Mouse (Mus musculus) heart, embryonic 15.5 days (tissue): ENCODE results near the gene Frmpd3. TPM values are rescaled to one million over a fixed set of nuclear protein-coding genes. Genes with fewer than 3 reads are reported as not detected.
A peak's percentile ranks its signal among the peaks of the same experiment; 100 is the strongest.
"Not testable (repeated sequence)": the region's sequence is repeated elsewhere in the genome, so short reads cannot be mapped to it uniquely, and the experiment has no call there.

Experiments
- ATAC-seq: fragments of 200-750 bp; cut with Nextera tagmentation; replicated peaks from 2 replicates; pipeline ENCODE4 v1.8.0; 2017; ENCODE audit warnings: low read depth, moderate TSS enrichment; ENCODE audit not compliant: insufficient number of reproducible peaks, insufficient read depth, low FRiP score
- H3K27ac ChIP-seq: fragments of 300-500 bp; sonication (generic); 2 replicates; pipeline ENCODE4 v1.5.1; 2015; ENCODE audit warnings: mild to moderate bottlenecking, inconsistent platforms
- H3K27me3 ChIP-seq: fragments of 300-500 bp; sonication (generic); 2 replicates; pipeline ENCODE4 v1.6.1; 2015; ENCODE audit warnings: inconsistent platforms
- H3K36me3 ChIP-seq: fragments of 300-500 bp; sonication (generic); 2 replicates; pipeline ENCODE4 v1.6.1; 2015; ENCODE audit warnings: mild to moderate bottlenecking, inconsistent platforms
- H3K4me1 ChIP-seq: fragments of 300-500 bp; sonication (generic); replicated peaks from 2 replicates; pipeline ENCODE4 v1.6.1; 2015; ENCODE audit warnings: inconsistent platforms
- H3K4me2 ChIP-seq: fragments of 300-500 bp; sonication (generic); 2 replicates; pipeline ENCODE4 v1.6.1; 2015; ENCODE audit warnings: inconsistent platforms, mild to moderate bottlenecking, moderate library complexity
- H3K4me3 ChIP-seq: fragments of 300-500 bp; sonication (generic); 2 replicates; pipeline ENCODE4 v1.5.1; 2015; ENCODE audit warnings: mild to moderate bottlenecking, inconsistent platforms
- H3K9ac ChIP-seq: fragments of 300-500 bp; sonication (generic); 2 replicates; pipeline ENCODE4 v1.6.1; 2015; ENCODE audit warnings: mild to moderate bottlenecking, inconsistent platforms
- H3K9me3 ChIP-seq: fragments of 300-500 bp; sonication (generic); replicated peaks from 2 replicates; pipeline ENCODE4 v1.6.1; 2016; ENCODE audit warnings: inconsistent platforms
- WGBS: fragments of 180-500 bp; shearing (Covaris S2); methylation state at CpG from one replicate; pipeline ENCODE4 v1.1.7; 2015; ENCODE audit warnings: mixed read lengths; 5-methylcytosine and 5-hydroxymethylcytosine counted together
- polyA plus RNA-seq: library from polyadenylated mRNA; unstranded; fragments of >200 nt; fragmentation: Nextera tagmentation; extraction: Ambion mirVana; gene quantifications from 2 replicates; pipeline ENCODE4 v1.2.1, GENCODE M21; 2015

The Frmpd3 gene
- polyA plus RNA-seq = 0.09 and 0.13 TPM in 2 replicates

DNA sequence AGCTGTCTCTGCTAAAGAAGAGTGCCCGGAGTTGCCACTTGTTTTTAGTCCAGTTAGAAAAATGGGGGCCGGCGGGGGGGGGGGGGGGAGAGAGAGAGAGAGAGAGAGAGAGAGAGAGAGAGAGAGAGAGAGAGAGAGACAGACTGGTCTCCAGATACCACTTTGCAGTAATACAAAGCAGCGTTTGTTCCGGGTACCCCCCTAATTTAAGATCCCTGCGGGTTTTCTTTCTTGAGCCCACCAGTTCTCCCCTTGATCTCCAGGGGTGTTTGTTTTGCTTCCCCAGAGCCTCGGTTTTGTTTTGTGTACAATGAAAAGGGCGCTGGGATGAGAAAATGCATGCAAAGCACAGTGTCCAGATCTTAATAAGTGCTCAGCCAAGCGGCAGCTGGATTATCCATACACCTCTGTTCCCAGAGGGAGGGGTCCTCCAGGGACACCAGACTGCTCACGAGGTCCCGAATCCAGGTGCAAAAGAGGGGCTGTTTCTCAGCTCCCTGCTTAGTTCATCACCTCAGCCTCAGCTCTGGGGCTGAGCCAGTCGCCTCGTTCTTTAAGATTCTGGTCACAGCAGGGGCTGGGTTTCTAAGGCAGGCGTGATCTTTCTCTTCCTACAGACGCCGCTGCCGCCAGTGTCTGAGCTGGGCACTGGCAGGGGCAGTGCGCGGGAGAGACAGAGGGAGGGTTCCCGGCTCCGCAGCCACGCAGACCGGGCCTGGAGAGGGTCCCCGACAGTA is at the start of gene Frmpd3:
Frmpd3 (plus strand) TSS at position 608 of the 737 bp plus-strand sequence.
- Histone ChIP-seq H3K36me3 (no peaks in the 10 kb centered on the region), H3K4me1 (peaks cover 4% of the 10 kb centered on the region; the same call in 1 of the 2 replicates), H3K4me3 (peak within 1 kb of the TSS; percentile 39), H3K27ac (no peak within 1 kb of the TSS), H3K4me2 (peak within 1 kb of the TSS; percentile 74), H3K9me3 (no peaks in the 10 kb centered on the region), H3K27me3 (peaks cover 44% of the 10 kb centered on the region), H3K9ac (peak within 1 kb of the TSS; percentile 30; the same call in 1 of the 2 replicates)
- ATAC-seq = no peak
- 10% methylated on average over 23 of the region's 24 CpGs for WGBS

DNA sequence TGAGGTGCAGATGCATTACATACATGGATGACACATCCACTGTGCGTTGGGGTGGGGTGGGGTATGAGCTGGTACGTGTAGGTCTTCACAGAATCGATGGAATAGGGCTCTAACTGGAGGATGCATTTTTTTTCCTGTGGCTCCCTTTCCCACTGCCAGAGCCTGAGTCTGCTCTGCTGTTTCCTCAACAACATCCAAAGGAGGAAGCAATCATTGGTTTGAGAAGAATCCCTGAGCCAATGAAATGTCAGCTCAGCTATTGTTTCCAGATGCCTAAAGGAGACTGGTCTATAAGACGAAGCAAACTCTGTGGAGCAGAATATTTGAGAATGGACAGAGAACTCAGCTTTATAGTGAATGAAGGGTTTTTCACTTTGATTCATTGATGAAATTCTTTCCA is 38.3 kb upstream of the Frmpd3 start:
- Histone ChIP-seq H3K36me3 (no peaks in the 10 kb centered on the region), H3K27me3 (peaks cover 18% of the 10 kb centered on the region; the same call in 1 of the 2 replicates), H3K4me3 (no peak overlapping the region), H3K27ac (no peak overlapping the region), H3K9me3 (no peaks in the 10 kb centered on the region), H3K4me2 (no peak overlapping the region), H3K9ac (no peak overlapping the region), H3K4me1 (no peaks in the 10 kb centered on the region)
- no peak for ATAC-seq
- whole genome bisulfite sequencing = 71% methylated on average over 4 of the region's 4 CpGs

DNA sequence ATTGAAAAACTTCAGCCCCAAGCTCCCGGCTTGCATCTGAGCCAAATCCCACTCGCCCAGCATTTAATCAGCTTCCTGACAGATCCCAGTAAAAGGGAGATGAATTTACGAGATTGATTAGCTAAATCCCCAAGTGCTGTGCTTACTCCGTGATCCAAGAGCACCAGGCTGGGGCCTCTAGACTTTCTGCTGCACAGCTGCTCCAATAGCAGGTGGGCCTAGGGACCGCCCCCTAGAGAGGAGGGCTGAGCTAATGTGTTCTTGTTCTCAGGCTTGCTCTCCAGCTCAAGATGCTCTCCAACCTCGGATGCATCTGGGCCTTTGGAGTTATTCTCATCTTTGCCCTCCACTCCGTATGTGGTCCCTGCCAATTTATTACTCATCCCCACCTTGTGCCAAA is 36.4 kb upstream of the Frmpd3 start:
- H3K4me2 ChIP-seq = no peak overlapping the region
- H3K27me3 ChIP-seq = peaks cover 18% of the 10 kb centered on the region; the same call in 1 of the 2 replicates
- no peaks in the 10 kb centered on the region for H3K36me3 ChIP-seq
- no peaks in the 10 kb centered on the region for H3K4me1 ChIP-seq
- no peak for ATAC-seq
- 62% methylated on average over 7 of the region's 7 CpGs for WGBS
- H3K9me3 ChIP-seq = no peaks in the 10 kb centered on the region
- H3K27ac ChIP-seq = no peak overlapping the region
- no peak overlapping the region for H3K4me3 ChIP-seq
- no peak overlapping the region for H3K9ac ChIP-seq

DNA sequence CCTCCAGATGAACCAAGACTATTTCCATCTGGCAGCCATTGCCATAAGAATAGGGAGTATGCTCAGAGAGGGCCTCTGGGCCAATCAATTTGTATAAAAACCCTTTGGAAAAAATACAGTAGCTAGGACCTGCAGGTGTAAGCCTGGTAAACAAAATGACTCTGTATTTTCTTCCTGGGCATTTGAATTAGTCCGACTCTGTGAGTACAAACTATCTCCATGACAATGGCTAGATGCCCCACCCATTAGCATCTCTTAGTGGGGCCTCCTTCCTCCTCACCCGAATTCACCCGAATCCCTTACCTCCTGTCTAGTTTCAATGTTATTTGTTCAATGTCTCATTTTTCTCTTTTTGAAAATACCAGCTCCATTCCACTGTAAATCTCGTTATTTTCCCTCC is 24.1 kb upstream of the Frmpd3 start:
- no peak overlapping the region for H3K9ac ChIP-seq
- no peak overlapping the region for H3K4me3 ChIP-seq
- no peaks in the 10 kb centered on the region for H3K36me3 ChIP-seq
- WGBS = 80% methylated on average over 4 of the region's 4 CpGs
- H3K4me1 ChIP-seq = no peaks in the 10 kb centered on the region
- no peaks in the 10 kb centered on the region for H3K9me3 ChIP-seq
- H3K4me2 ChIP-seq = no peak overlapping the region
- no peak overlapping the region for H3K27ac ChIP-seq
- ATAC-seq = no peak
- H3K27me3 ChIP-seq = 0 out of 2 replicates have a peak, but pooled peaks cover 6% of the 10 kb centered on the region

DNA sequence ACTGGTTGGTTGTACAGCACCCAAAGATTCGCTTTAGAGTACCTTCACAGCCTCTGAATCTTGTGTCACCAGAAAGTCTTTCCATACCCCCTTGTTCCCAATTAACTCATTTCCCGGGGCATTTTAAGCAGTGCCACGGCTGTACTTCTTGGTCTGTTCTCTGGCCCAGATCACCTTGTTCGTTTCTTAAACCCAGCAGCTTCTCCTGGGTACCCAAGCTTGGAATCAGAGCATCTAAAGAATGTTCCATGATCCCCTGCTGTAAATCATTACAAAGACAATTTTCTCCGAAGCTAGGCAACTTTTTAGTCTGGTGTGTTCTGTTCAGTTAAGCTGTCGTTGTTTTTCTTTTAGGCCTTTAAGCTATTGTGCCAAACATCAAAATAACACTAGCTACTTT is 22.9 kb upstream of the Frmpd3 start:
- ATAC-seq = no peak
- no peak overlapping the region for H3K27ac ChIP-seq
- H3K4me1 ChIP-seq = no peaks in the 10 kb centered on the region
- H3K36me3 ChIP-seq = no peaks in the 10 kb centered on the region
- H3K4me2 ChIP-seq = no peak overlapping the region
- H3K9ac ChIP-seq = no peak overlapping the region
- WGBS = 83% methylated on average over 6 of the region's 6 CpGs
- H3K4me3 ChIP-seq = no peak overlapping the region
- H3K9me3 ChIP-seq = no peaks in the 10 kb centered on the region
- 0 out of 2 replicates have a peak, but pooled peaks cover 3% of the 10 kb centered on the region for H3K27me3 ChIP-seq

DNA sequence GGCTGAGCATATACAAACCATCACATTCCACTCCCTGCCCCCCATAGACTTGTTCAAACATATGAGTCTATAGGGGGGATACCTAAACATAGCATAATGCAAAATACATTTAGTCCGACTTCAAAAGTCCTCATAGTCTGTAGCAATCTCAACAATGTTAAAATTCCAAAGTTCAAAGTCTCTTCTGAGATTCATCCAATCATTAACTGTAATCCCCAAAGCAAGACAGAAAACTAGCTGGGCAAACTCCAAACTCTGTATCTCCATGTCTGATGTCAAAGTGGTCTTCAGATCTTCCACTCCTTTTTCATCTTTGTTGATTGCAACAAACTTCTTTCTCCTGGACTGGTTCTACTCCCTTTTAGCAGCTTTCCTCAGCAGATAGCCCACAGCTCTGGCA is 21.4 kb upstream of the Frmpd3 start:
- 85% methylated on average over 1 of the region's 1 CpGs for WGBS

DNA sequence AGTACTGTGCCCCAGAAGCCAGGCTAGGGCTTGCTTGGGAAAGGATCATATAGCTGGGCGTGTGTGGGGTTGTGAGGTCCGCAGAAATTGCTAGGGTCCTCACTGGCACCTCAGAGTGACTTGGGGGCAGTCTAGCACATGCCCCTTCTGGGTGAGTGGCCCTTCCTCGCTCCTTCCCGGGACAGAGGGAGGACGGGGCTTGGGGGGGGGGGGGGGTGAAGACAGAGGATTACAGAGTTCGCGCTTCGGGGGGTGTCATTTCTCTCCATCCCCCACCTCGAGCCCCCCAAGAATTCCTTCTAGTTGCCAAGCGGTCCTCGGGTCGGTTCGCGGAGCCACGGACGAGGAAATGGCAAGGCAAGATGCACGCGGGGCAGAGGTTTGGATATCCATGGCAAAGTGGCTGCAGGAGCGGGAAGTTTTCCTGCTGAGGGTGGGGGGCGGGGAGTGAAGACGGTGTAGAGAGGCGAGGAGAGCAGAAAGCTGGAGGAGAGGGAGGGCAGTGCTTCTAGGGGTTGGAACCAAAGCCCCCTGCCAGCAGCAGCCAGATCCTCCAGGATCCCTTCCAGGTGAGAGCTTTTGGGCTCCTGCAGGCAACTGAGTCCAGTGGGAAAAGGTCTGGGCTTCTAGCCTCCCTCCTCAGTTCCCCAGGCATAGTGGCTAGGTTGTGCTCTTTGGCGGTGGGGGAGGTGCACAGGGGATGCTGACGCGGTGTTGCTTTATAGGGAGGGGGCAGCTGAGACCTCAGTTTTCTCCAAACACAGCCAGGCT is 515 bp downstream of the Frmpd3 start:
- Histone ChIP-seq H3K4me3 (peak overlapping the region; percentile 39), H3K27me3 (peaks cover 44% of the 10 kb centered on the region), H3K9ac (peak overlapping the region; percentile 30; the same call in 1 of the 2 replicates), H3K27ac (no peak overlapping the region), H3K4me2 (peak overlapping the region; percentile 74), H3K4me1 (peaks cover 4% of the 10 kb centered on the region; the same call in 1 of the 2 replicates), H3K9me3 (no peaks in the 10 kb centered on the region), H3K36me3 (no peaks in the 10 kb centered on the region)
- ATAC-seq = no peak
- WGBS = 13% methylated on average over 20 of the region's 25 CpGs

More for the DNA sequence above, 21.4 kb upstream of the Frmpd3 start:
- not testable (repeated sequence) for H3K4me1 ChIP-seq, H3K27me3 ChIP-seq, H3K36me3 ChIP-seq, H3K9ac ChIP-seq, H3K27ac ChIP-seq, H3K9me3 ChIP-seq, H3K4me3 ChIP-seq, ATAC-seq, H3K4me2 ChIP-seq

DNA sequence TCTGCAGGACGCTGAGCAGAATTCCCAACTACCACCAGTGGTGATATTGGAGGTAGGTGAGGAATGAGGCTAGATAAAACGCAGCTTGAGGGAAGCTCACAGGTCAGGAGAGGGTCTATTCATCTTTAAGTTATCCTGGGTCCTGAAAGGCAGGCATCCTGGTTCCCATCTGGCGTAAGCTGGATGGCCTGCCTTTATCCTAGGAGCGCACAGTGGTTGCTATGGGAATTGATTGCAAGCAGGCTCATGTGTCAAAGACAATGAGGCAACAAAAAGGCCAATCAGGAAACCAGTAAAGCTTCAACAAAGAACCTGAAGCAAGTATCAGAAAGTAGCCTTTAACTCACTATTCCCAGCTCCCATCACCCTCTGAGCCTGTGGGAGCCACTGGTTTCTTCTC is 33.6 kb downstream of the Frmpd3 start:
- Histone ChIP-seq H3K36me3 (no peaks in the 10 kb centered on the region), H3K9ac (no peak overlapping the region), H3K4me1 (no peaks in the 10 kb centered on the region), H3K27me3 (peaks cover 5% of the 10 kb centered on the region; the same call in 1 of the 2 replicates), H3K4me3 (no peak overlapping the region), H3K4me2 (no peak overlapping the region), H3K9me3 (no peaks in the 10 kb centered on the region), H3K27ac (no peak overlapping the region)
- ATAC-seq = no peak
- WGBS = 35% methylated on average over 4 of the region's 4 CpGs

DNA sequence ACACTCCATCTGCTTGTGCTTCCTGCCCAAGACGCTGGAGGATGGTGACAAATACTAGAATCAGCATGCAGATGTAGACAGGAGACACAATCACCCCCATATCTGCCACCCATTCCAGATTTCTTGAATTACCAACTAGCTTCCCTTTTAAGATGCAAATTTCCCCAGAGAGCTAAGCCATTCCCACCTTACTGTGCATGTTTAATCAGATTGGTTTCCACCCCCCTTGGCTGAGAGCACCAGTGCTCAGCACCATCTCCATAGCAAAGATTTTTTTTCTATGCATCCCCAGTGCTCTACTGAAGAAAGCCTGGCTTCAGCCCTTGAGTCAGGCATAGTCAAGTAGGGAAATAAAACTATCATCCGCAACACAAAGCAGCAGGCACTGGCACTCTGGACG is 57.9 kb downstream of the Frmpd3 start:
- no peaks in the 10 kb centered on the region for H3K4me1 ChIP-seq
- ATAC-seq = no peak
- no peaks in the 10 kb centered on the region for H3K9me3 ChIP-seq
- H3K27me3 ChIP-seq = 0 out of 2 replicates have a peak, but pooled peaks cover 11% of the 10 kb centered on the region
- H3K4me2 ChIP-seq = no peak overlapping the region
- no peaks in the 10 kb centered on the region for H3K36me3 ChIP-seq
- no peak overlapping the region for H3K27ac ChIP-seq
- WGBS = 46% methylated on average over 3 of the region's 3 CpGs
- no peak overlapping the region for H3K9ac ChIP-seq
- no peak overlapping the region for H3K4me3 ChIP-seq

DNA sequence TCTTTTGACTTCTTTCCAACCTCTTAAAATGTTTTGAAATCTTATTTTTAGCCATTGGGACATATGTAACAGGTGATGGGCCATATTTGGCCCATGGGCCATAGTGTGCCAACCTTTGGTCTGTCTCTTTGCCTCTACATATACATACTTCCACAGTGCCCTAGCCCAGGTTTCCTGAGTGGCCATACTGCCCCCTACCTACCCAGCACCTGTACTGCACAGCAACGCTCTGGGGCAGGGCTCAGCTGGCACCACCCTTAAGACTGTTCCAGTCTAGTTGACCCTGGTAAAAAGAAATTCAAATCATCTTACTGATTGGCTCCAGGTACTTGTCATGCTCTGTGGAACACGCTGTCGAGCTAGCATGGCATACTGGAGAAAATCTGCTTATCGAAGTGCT is 60.8 kb downstream of the Frmpd3 start:
- no peaks in the 10 kb centered on the region for H3K36me3 ChIP-seq
- no peaks in the 10 kb centered on the region for H3K9me3 ChIP-seq
- H3K9ac ChIP-seq = no peak overlapping the region
- ATAC-seq = no peak
- H3K4me2 ChIP-seq = no peak overlapping the region
- no peak overlapping the region for H3K4me3 ChIP-seq
- 40% methylated on average over 4 of the region's 4 CpGs for WGBS
- 0 out of 2 replicates have a peak, but pooled peaks cover 11% of the 10 kb centered on the region for H3K27me3 ChIP-seq
- H3K4me1 ChIP-seq = no peaks in the 10 kb centered on the region
- no peak overlapping the region for H3K27ac ChIP-seq

DNA sequence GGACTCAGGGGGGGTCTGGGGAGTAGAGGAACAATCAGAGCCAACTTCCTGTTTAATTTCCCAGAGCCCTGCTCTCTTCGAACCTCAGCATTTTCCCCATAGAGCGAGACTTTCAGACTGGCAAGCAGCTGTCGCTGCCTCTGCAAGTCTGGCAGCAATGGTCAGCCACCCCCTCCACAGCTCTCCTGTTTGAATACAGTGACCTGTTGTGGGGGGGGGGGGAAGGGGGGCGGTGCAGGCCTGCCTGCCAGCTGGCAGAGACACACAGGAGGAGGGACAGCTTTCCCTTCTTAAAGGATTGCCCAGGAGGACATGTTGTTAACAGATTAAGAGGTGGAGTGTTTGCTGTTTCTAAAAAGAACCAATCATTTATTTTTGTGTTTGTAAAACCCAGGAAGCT is 64.0 kb downstream of the Frmpd3 start:
- 42% methylated on average over 3 of the region's 4 CpGs for WGBS
- no peak overlapping the region for H3K4me2 ChIP-seq
- ATAC-seq = no peak
- H3K4me3 ChIP-seq = no peak overlapping the region
- H3K9ac ChIP-seq = no peak overlapping the region
- H3K27me3 ChIP-seq = 0 out of 2 replicates have a peak, but pooled peaks cover 6% of the 10 kb centered on the region
- H3K36me3 ChIP-seq = no peaks in the 10 kb centered on the region
- no peaks in the 10 kb centered on the region for H3K4me1 ChIP-seq
- no peak overlapping the region for H3K27ac ChIP-seq
- no peaks in the 10 kb centered on the region for H3K9me3 ChIP-seq
